Mouse (Mus musculus): ENCODE measurements around the gene D430042O09Rik. TPM values are rescaled to one million over a fixed set of nuclear protein-coding genes. Genes with fewer than 3 reads are reported as not detected.
"Not testable (repeated sequence)": the region's sequence is repeated elsewhere in the genome, so short reads cannot be mapped to it uniquely, and the experiment has no call there.

D430042O09Rik gene
- polyA plus RNA-seq, 1 experiment from 2014 or later: 1.4 TPM

DNA sequence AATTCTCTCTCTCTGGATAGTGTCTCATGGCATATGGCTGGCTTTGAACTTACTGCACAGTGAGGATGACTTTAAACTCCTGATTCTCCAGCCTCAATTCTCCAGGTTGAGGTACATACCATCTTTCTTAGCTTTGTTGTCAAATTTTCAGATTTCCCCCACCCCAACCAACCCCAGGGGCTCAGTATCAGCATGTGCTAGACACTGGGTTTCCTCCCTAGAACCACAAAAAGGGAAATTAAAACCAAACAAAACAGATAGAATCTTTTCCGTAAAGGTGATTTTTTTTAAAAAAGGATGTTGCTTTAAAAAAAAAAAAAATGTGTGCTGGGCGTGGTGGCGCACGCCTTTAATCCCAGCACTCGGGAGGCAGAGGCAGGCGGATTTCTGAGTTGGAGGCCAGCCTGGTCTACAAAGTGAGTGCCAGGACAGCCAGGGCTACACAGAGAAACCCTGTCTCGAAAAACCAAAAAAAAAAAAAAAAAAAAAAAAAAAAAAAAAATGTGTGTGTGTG is 5.9 kb downstream of the D430042O09Rik start:
- H3K4me3 ChIP-seq (replicated peaks); H3K27ac ChIP-seq (replicated peaks); H3K4me2 ChIP-seq; H3K27me3 ChIP-seq; H3K9me3 ChIP-seq (replicated peaks); ATAC-seq (ENCODE audit: insufficient read depth); H3K4me1 ChIP-seq (replicated peaks); H3K36me3 ChIP-seq (replicated peaks); H3K9ac ChIP-seq: not testable (repeated sequence)
- 64% methylated on average over 7 of the region's 7 CpGs for WGBS (ENCODE audit: insufficient replicate concordance)

DNA sequence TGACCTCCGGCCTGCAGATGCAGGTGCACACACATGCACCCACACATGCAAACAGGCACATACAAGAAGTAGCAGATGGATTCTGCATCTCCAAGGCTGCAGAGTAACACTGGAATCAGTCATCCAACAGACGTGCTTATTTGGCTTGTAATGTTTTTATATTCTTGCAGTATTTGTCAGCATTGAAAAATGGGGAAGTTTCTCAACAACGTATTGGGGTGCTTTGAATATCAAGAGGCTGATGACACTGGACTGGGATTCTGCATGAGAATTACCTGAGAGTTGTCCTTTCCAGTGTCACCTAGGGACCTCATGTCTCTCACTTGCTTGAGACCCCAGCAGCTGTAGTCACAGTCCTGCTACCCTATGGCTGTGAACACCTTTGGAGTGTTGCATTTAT is 7.1 kb downstream of the D430042O09Rik start:
- no peak overlapping the region for H3K4me2 ChIP-seq
- no peak overlapping the region for H3K27ac ChIP-seq (replicated peaks)
- H3K4me3 ChIP-seq (replicated peaks): no peak overlapping the region
- no peaks in the 10 kb centered on the region for H3K9me3 ChIP-seq (replicated peaks)
- H3K9ac ChIP-seq: no peak overlapping the region
- 57% methylated on average over 3 of the region's 3 CpGs for WGBS (ENCODE audit: insufficient replicate concordance)
- no peak for ATAC-seq (ENCODE audit: insufficient read depth)
- no peaks in the 10 kb centered on the region for H3K27me3 ChIP-seq
- H3K36me3 ChIP-seq (replicated peaks): no peaks in the 10 kb centered on the region
- no peaks in the 10 kb centered on the region for H3K4me1 ChIP-seq (replicated peaks)

DNA sequence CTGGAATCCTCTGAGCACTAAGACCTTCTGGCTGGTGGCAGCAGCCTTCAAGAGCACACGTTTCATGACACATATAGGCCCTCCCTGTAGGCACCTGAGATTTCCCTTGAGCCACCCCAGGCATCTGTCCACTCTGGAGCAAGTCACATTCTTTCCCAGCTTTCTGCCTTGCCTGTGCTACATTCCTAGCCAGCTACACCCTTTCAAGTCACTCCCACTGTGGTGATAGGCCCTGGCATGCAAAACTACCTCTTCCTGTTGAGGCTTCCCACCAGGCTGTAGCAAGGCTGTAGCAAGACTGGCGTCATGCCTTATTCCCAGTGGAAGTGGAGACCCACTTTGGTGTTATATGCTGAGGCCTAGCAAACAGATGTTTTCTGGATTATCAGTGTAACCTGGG is 9.0 kb downstream of the D430042O09Rik start:
- Histone ChIP-seq H3K27me3 (no peaks in the 10 kb centered on the region), H3K4me3 (replicated peaks) (no peak overlapping the region), H3K9me3 (replicated peaks) (no peaks in the 10 kb centered on the region), H3K36me3 (replicated peaks) (no peaks in the 10 kb centered on the region), H3K4me1 (replicated peaks) (no peaks in the 10 kb centered on the region), H3K4me2 (no peak overlapping the region), H3K27ac (replicated peaks) (no peak overlapping the region), H3K9ac (no peak overlapping the region)
- WGBS (ENCODE audit: insufficient replicate concordance): 39% methylated on average over 2 of the region's 2 CpGs
- no peak for ATAC-seq (ENCODE audit: insufficient read depth)

DNA sequence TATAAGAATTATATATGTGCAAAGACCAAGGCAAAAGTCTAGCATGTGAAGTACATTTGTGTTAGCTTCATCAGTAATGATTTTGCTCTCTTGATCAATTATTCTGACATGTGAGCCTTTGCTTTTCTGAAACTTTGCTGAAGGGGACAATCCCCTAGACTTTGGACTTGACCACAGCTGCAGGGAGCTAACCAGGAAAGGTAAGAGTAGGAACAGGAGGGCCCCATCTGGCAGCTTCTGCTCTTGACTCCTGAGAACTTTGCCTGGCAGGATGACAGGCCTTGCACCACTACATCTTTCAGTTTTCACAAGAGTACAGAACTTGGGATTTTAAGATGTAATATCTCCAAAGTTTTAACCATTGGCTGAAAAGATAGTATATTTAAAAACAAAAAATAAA is 9.9 kb downstream of the D430042O09Rik start:
- Histone ChIP-seq H3K4me3 (replicated peaks) (no peak overlapping the region), H3K27me3 (no peaks in the 10 kb centered on the region), H3K27ac (replicated peaks) (no peak overlapping the region), H3K4me1 (replicated peaks) (no peaks in the 10 kb centered on the region), H3K36me3 (replicated peaks) (no peaks in the 10 kb centered on the region), H3K4me2 (no peak overlapping the region), H3K9me3 (replicated peaks) (no peaks in the 10 kb centered on the region), H3K9ac (no peak overlapping the region)
- no peak for ATAC-seq (ENCODE audit: insufficient read depth)

DNA sequence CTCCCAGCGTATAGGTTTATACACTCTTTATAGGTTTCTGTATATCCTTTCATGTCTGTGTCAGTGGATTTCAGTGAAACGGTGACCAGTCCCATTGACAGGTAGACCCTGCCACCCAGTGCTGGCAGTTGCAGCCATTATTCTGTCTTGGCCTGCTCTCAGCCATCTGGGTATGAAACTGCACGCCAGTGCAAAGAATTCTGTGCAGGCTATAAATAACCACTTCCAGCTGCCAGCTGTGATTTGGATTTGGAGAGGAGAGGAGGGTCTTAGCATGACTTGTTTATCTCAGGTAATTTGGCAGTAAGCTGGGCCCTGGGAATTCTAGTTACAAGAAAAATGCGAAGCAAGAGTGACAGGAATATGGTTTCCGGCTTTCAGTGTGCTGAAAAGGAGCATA is 12.7 kb downstream of the D430042O09Rik start:
- ATAC-seq (ENCODE audit: insufficient read depth): no peak

DNA sequence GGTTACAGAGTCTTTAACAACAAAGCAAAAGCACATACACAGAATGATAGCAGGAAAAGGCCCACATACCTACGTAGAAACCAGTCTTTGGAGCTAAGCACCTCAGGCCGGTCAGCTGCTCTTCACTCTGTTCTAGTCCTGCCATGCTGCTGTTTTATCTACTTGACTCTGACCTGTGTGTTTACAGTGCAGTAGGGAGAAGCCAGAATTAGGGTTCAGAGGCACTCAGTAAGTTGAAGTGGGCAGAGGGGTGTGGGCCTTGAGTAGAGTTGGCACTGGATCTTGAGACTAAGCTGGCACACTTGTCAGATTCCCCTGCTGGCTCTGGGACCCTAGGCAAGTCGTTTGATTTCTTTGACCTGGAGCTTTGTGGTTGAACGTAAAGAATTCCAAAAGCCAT is 13.3 kb downstream of the D430042O09Rik start:
- no peak for ATAC-seq (ENCODE audit: insufficient read depth)
- H3K27me3 ChIP-seq: no peaks in the 10 kb centered on the region
- no peaks in the 10 kb centered on the region for H3K36me3 ChIP-seq (replicated peaks)
- WGBS (ENCODE audit: insufficient replicate concordance): 61% methylated on average over 4 of the region's 4 CpGs
- H3K4me3 ChIP-seq (replicated peaks): no peak overlapping the region
- H3K27ac ChIP-seq (replicated peaks): no peak overlapping the region
- H3K4me2 ChIP-seq: no peak overlapping the region
- H3K9me3 ChIP-seq (replicated peaks): no peaks in the 10 kb centered on the region
- H3K4me1 ChIP-seq (replicated peaks): no peaks in the 10 kb centered on the region
- no peak overlapping the region for H3K9ac ChIP-seq

More for the DNA sequence above, 12.7 kb downstream of the D430042O09Rik start:
- H3K9me3 ChIP-seq (replicated peaks): no peaks in the 10 kb centered on the region
- no peak overlapping the region for H3K4me3 ChIP-seq (replicated peaks)
- WGBS (ENCODE audit: insufficient replicate concordance): 64% methylated on average over 5 of the region's 5 CpGs
- H3K27me3 ChIP-seq: no peaks in the 10 kb centered on the region
- H3K27ac ChIP-seq (replicated peaks): no peak overlapping the region
- no peak overlapping the region for H3K9ac ChIP-seq
- H3K4me2 ChIP-seq: no peak overlapping the region
- no peaks in the 10 kb centered on the region for H3K4me1 ChIP-seq (replicated peaks)
- no peaks in the 10 kb centered on the region for H3K36me3 ChIP-seq (replicated peaks)

DNA sequence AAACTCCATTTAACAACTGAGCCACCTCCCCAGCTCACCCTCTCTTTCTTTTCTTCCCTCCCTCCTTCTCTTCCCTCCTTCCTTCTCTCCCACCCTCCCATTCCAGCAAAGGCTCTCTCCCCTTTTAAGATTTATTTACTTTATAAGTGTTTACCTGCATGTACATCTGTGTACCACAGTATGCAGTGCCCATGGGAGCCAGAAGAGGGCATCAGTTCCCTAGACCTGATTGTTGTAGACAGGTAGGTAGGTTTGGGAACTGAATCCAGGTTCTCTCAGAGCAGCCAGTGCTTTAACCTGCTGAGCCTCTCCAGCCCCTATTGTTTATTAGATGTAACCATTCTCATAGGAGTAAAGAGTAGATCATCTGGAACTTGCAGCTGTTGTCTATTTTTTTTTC is 14.4 kb downstream of the D430042O09Rik start:
- H3K36me3 ChIP-seq (replicated peaks): no peaks in the 10 kb centered on the region
- no peak for ATAC-seq (ENCODE audit: insufficient read depth)
- H3K9me3 ChIP-seq (replicated peaks): no peaks in the 10 kb centered on the region
- no peak overlapping the region for H3K9ac ChIP-seq
- no peak overlapping the region for H3K4me3 ChIP-seq (replicated peaks)
- H3K27ac ChIP-seq (replicated peaks): no peak overlapping the region
- H3K4me2 ChIP-seq: no peak overlapping the region
- H3K27me3 ChIP-seq: no peaks in the 10 kb centered on the region
- no peaks in the 10 kb centered on the region for H3K4me1 ChIP-seq (replicated peaks)

DNA sequence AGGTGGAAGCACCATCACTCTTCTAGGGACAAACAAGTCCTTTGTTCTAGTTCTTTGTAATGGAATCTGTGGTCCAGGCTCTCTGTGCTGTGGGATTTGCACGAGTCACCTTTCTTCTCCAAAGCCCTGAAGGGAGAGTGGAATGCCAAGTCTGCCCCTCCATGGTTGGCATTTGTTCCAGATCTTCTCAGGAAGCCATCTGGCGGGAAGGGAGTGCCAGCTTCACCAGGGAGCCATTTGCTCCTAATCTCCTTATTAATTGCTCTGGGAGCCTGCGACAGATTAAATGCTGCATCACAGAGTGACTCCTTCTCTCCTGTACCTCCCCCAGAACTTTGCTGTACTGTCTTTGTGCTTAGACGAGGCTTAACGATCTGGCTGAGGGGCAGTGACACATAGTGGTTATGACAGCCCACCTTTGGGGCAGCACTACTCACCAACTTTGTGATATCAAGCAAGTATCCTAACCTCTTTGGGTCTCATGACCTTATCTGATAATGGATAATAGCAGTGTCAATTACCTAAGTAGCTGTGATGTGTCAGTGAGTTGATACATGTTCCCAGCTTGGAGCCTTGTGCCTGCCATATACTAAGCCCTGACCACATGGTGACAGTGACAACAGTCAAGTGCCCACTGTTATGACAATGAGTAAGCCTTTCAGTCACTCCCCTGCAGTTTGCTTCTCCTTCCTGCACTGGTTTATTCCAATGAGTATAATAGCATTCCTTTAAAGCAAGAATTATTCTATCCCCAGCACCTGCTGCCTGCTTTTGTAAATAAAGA is 15.7 kb downstream of the D430042O09Rik start:
- Histone ChIP-seq H3K27ac (replicated peaks) (no peak overlapping the region), H3K9ac (no peak overlapping the region)

DNA sequence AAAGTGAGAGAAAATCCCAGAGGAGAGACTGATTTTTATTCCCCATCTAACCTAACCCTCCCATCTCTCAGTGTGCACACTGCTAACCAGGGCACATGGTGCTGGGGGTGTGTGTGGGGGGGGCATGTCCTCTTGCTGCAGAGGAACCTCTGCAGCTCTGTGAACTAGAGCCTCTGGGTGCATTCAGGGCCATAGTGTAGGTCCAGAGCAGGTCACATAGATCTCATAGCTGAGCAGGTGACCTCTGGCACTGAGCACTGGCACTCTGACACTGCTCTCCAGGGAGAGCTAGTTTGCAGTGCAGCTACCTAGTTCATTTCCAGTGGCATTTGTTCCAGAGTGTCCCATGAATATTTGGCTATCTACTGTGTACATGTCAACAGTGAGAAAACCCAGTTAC is 24.0 kb downstream of the D430042O09Rik start:
- ATAC-seq (ENCODE audit: insufficient read depth): 0 out of 2 replicates have a peak, but pooled peaks have one; percentile 31
- H3K9ac ChIP-seq: no peak overlapping the region
- no peaks in the 10 kb centered on the region for H3K4me1 ChIP-seq (replicated peaks)
- H3K4me3 ChIP-seq (replicated peaks): no peak overlapping the region
- H3K36me3 ChIP-seq (replicated peaks): no peaks in the 10 kb centered on the region
- no peak overlapping the region for H3K4me2 ChIP-seq
- no peaks in the 10 kb centered on the region for H3K27me3 ChIP-seq
- H3K27ac ChIP-seq (replicated peaks): no peak overlapping the region
- H3K9me3 ChIP-seq (replicated peaks): no peaks in the 10 kb centered on the region

More for the DNA sequence above, 15.7 kb downstream of the D430042O09Rik start:
- Histone ChIP-seq H3K4me2 (no peak overlapping the region), H3K27me3 (no peaks in the 10 kb centered on the region), H3K9me3 (replicated peaks) (no peaks in the 10 kb centered on the region), H3K4me3 (replicated peaks) (no peak overlapping the region), H3K36me3 (replicated peaks) (no peaks in the 10 kb centered on the region), H3K4me1 (replicated peaks) (no peaks in the 10 kb centered on the region)
- 51% methylated on average over 5 of the region's 5 CpGs for WGBS (ENCODE audit: insufficient replicate concordance)
- ATAC-seq (ENCODE audit: insufficient read depth): no peak

DNA sequence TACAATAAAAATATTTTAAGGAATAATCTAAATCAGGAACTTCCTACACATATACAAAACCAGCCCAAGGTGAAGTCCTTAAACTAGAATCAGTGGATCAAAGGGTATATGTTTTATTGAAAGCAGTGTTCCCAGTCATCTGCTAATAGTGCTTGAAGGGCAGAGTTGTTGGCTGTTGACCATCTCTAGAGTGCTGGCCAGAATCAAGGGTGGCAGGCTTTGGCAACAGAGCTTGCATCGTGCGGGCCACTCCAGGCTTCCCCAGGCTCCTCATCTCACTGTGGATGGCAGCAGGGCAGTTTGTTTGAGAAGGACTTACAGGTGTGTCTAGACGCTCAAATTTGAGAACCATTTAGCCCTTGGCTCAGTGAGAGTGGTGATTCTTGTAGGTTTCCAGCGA is 26.1 kb downstream of the D430042O09Rik start:
- Histone ChIP-seq H3K27ac (replicated peaks) (no peak overlapping the region), H3K9ac (no peak overlapping the region), H3K9me3 (replicated peaks) (no peaks in the 10 kb centered on the region), H3K36me3 (replicated peaks) (no peaks in the 10 kb centered on the region), H3K4me3 (replicated peaks) (no peak overlapping the region), H3K27me3 (no peaks in the 10 kb centered on the region), H3K4me2 (no peak overlapping the region), H3K4me1 (replicated peaks) (no peaks in the 10 kb centered on the region)
- WGBS (ENCODE audit: insufficient replicate concordance): 77% methylated on average over 4 of the region's 4 CpGs
- ATAC-seq (ENCODE audit: insufficient read depth): no peak

DNA sequence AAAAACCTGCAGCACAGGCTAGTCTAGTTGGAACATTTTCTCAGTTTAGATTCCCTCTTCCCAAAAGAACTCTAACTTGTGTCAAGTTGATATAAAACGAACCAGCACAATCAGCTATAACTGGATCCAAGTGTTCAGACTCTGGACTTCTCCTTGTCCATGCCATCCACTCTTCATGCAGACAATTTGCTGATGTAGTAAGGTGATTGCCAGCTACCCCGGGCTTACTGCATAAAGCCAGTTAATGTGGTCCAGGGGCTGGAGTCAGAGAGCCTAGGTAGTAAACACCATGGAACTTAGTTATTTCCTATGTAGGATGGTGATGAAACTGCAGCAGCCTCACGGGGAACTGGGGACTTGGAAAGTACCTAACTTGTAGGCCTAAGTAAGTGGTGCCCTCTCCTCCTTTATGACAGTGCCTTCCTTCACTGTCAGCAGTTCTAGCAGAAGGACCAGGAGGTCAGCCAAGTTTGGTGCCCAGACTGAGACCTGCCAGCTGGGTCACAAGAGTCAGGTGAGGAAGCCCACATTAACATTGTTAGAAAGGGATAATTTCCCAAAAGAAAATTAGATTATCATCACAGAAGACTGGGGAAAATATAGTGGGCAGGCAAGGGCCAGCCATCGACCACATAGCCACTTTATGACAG is 28.8 kb downstream of the D430042O09Rik start:
- ATAC-seq (ENCODE audit: insufficient read depth): no peak
- Histone ChIP-seq H3K4me1 (replicated peaks) (no peaks in the 10 kb centered on the region), H3K27me3 (no peaks in the 10 kb centered on the region), H3K4me3 (replicated peaks) (no peak overlapping the region), H3K27ac (replicated peaks) (no peak overlapping the region), H3K9ac (no peak overlapping the region), H3K9me3 (replicated peaks) (no peaks in the 10 kb centered on the region), H3K36me3 (replicated peaks) (no peaks in the 10 kb centered on the region), H3K4me2 (no peak overlapping the region)
- 50% methylated on average over 4 of the region's 4 CpGs for WGBS (ENCODE audit: insufficient replicate concordance)

DNA sequence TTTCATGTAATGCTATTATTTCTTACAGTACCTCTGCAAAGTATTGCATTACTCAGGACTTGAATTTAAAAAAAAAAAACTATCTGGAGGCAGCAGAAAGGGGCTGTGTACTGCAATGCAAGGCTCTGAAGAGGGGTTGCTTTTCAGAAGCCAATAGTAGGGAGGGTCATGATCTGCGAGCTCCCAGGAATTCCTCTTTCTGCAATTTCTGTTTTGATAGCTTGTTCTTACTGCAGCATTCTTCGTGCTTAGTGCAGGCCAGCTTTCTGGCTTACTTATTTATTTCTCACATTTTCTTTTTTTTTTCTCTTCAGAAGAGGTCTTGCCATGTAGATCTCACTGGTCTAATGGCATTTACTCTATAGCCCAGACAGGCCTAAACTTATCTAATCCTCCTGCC is 32.8 kb downstream of the D430042O09Rik start:
- Histone ChIP-seq H3K27ac (replicated peaks) (no peak overlapping the region), H3K4me2 (no peak overlapping the region), H3K9ac (no peak overlapping the region), H3K27me3 (no peaks in the 10 kb centered on the region), H3K4me3 (replicated peaks) (no peak overlapping the region), H3K9me3 (replicated peaks) (no peaks in the 10 kb centered on the region), H3K36me3 (replicated peaks) (no peaks in the 10 kb centered on the region), H3K4me1 (replicated peaks) (no peaks in the 10 kb centered on the region)
- ATAC-seq (ENCODE audit: insufficient read depth): no peak
- WGBS (ENCODE audit: insufficient replicate concordance): 57% methylated on average over 2 of the region's 2 CpGs
